Mouse (Mus musculus) limb, embryonic 11.5 days (tissue): ENCODE results near the gene Poln. TPM values are rescaled to one million over a fixed set of nuclear protein-coding genes. Genes with fewer than 3 reads are reported as not detected.

Source experiments
- ATAC-seq: fragments of 200-750 bp; cut with Nextera tagmentation; 2 replicates; pipeline ENCODE4 v1.8.0; 2017; ENCODE audit warnings: low read depth; ENCODE audit not compliant: insufficient number of reproducible peaks, low FRiP score, low TSS enrichment
- DNase-seq: peaks from one replicate; pipeline ENCODE4 v3.0.0-alpha.2; 2015; ENCODE audit warnings: low spot score
- H3K27ac ChIP-seq: fragments of 300-500 bp; sonication (generic); replicated peaks from 2 replicates; pipeline ENCODE4 v1.5.1; 2014; ENCODE audit warnings: low read depth, mild to moderate bottlenecking, low read length
- H3K27me3 ChIP-seq: fragments of 300-500 bp; sonication (generic); 2 replicates; pipeline ENCODE4 v1.6.1; 2014; ENCODE audit warnings: mild to moderate bottlenecking, low read length, mixed read lengths; ENCODE audit not compliant: control insufficient read depth, insufficient read depth
- H3K36me3 ChIP-seq: fragments of 300-500 bp; sonication (generic); 2 replicates; pipeline ENCODE4 v1.6.1; 2014; ENCODE audit warnings: mild to moderate bottlenecking, low read length, moderate library complexity, mixed read lengths; ENCODE audit not compliant: control insufficient read depth, insufficient read depth
- H3K4me1 ChIP-seq: fragments of 300-500 bp; sonication (generic); 2 replicates; pipeline ENCODE4 v1.6.1; 2014; ENCODE audit warnings: low read length, mixed read lengths; ENCODE audit not compliant: control insufficient read depth, insufficient read depth
- H3K4me2 ChIP-seq: fragments of 300-500 bp; sonication (generic); 2 replicates; pipeline ENCODE4 v1.6.1; 2014; ENCODE audit warnings: low read depth, mild to moderate bottlenecking, moderate library complexity; ENCODE audit not compliant: severe bottlenecking
- H3K4me3 ChIP-seq: fragments of 300-500 bp; sonication (generic); 2 replicates; pipeline ENCODE4 v1.5.1; 2014; ENCODE audit warnings: low read depth, low read length
- H3K9ac ChIP-seq: fragments of 300-500 bp; sonication (generic); 2 replicates; pipeline ENCODE4 v1.6.1; 2014; ENCODE audit warnings: mild to moderate bottlenecking, low read length
- H3K9me3 ChIP-seq: fragments of 300-500 bp; sonication (generic); 2 replicates; pipeline ENCODE4 v1.6.1; 2016; ENCODE audit warnings: low read length; ENCODE audit not compliant: control insufficient read depth
- WGBS: fragments of 180-500 bp; shearing (Covaris S2); extraction: QIAGEN DNeasy Blood & Tissue Kit; methylation state at CpG from one replicate; pipeline ENCODE4 v1.1.7; 2014; 5-methylcytosine and 5-hydroxymethylcytosine counted together
- polyA plus RNA-seq: library from polyadenylated mRNA; unstranded; fragments of >200 nt; fragmentation: Nextera tagmentation; extraction: Ambion mirVana; gene quantifications from 2 replicates; pipeline ENCODE4 v1.2.1, GENCODE M21; 2014

The Poln gene
- polyA plus RNA-seq, 1 experiment from 2014 or later = 0.81 TPM

DNA sequence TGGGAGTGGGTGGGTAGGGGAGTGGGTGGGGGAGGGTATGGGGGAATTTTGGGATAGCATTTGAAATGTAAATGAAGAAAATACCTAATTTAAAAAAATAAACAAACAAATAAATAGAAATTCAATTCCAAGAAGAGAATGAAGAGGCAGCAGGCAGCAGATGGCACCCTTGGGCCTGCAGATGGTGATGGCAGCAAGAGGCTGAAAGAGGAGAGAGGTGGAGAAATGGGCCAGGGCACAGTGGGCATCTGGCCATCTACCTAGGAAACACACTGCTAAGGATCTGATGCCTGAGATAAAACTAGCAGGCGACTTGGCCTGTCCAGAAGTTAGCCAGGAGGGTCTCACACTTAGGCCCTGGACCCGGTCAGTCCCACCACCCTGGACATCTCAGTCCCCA, 35.7 kb upstream of the Poln start:
- WGBS = 77% methylated on average over 2 of the region's 2 CpGs
- ATAC-seq = no peak
- H3K9ac ChIP-seq = no peak overlapping the region

DNA sequence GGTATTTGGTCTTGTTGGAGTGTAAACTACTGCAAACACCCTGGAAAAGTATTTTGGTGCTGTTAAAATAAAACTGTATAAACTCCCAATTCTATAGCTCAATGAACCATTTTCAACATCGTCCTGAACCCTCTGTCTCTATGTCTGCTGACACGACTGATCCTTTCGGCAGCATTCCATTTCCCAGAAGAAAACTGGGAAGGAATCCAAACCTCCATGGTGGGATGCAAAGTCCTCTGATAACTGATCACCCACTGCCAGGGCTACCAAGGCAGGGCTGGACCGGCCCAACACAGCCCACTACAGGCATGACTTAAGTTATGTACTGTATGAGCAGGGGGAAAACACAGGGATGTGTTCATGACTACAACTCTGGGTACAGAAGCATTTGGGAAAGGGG, 32.8 kb upstream of the Poln start:
- H3K36me3 ChIP-seq = no peaks in the 10 kb centered on the region
- H3K4me1 ChIP-seq = no peaks in the 10 kb centered on the region
- DNase-seq (no peak), ATAC-seq (no peak)
- no peak overlapping the region for H3K4me3 ChIP-seq
- no peak overlapping the region for H3K4me2 ChIP-seq
- 88% methylated on average over 4 of the region's 4 CpGs for WGBS
- H3K9ac ChIP-seq = no peak overlapping the region
- no peak overlapping the region for H3K27ac ChIP-seq
- no peaks in the 10 kb centered on the region for H3K27me3 ChIP-seq
- H3K9me3 ChIP-seq = no peaks in the 10 kb centered on the region

More for the DNA sequence above, 35.7 kb upstream of the Poln start:
- Histone ChIP-seq H3K9me3 (no peaks in the 10 kb centered on the region), H3K27ac (no peak overlapping the region), H3K4me3 (no peak overlapping the region), H3K4me2 (no peak overlapping the region), H3K4me1 (no peaks in the 10 kb centered on the region), H3K36me3 (no peaks in the 10 kb centered on the region), H3K27me3 (no peaks in the 10 kb centered on the region)
- DNase-seq = no peak

DNA sequence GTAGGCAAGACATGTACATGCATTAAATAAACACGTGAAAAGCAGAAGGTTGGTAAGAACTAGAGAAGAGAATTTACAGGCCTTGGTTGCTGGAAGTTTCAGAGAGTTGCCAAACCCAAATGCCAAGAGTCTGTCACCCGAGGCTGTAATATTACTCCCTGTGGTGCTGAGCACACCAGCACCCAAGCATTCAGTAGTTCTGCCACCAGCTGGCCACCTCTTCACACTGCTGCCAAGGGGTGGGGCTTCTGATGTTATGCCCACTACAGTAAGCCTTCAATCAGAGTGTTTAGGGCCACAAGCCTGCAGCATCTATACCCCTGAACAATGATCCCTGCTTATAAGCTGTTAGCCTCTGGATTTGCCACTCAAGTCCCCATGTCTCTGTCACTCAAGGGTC, 32.1 kb upstream of the Poln start:
- DNase-seq = no peak
- Histone ChIP-seq H3K9ac (no peak overlapping the region), H3K36me3 (no peaks in the 10 kb centered on the region), H3K4me1 (no peaks in the 10 kb centered on the region), H3K4me3 (no peak overlapping the region), H3K4me2 (no peak overlapping the region), H3K27me3 (no peaks in the 10 kb centered on the region), H3K27ac (no peak overlapping the region), H3K9me3 (no peaks in the 10 kb centered on the region)
- 73% methylated on average over 2 of the region's 2 CpGs for WGBS
- ATAC-seq = no peak

DNA sequence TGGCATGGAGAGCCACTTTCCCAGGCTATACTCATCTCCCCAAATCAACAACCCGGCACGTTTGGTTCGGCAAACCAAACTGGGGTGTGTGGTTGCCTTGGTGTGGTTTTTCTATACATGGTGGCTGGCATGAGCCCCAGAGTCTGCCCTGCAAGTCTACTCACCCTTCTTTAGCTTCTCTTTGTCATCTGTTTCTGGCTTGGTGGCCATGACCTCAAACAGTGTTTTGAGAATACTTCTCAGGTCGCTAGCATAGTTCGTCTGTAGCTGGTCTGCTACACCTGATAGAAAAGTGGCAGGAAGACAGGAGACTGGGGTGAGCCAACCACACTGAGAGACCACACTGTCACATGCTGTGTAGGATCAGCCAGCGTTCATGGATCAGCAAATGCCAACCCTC, 29.4 kb upstream of the Poln start:
- no peak overlapping the region for H3K27ac ChIP-seq
- 82% methylated on average over 6 of the region's 6 CpGs for WGBS
- no peaks in the 10 kb centered on the region for H3K4me1 ChIP-seq
- no peak overlapping the region for H3K4me3 ChIP-seq
- no peak overlapping the region for H3K9ac ChIP-seq
- H3K27me3 ChIP-seq = no peaks in the 10 kb centered on the region
- no peak overlapping the region for H3K4me2 ChIP-seq
- DNase-seq = no peak
- no peak for ATAC-seq
- H3K36me3 ChIP-seq = no peaks in the 10 kb centered on the region
- no peaks in the 10 kb centered on the region for H3K9me3 ChIP-seq

DNA sequence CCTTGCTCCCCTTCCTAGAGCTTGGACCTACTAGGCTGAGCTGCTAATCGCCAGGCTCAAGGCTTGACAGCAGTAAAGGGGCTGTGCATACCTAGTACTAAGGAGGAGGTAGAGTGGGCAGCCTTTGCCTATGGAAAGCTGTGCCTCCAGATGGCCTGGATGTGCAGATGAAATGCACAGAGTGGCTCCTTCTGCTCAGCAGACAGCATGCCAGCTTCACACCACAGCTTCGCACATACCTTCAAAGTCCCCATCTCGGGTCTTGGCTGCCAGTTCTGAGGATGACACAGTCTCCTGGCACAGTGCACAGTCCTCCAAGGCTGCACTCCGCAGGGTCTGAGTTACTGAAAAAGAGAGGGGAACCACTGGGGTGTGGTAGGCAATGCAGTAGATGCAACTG, 28.0 kb upstream of the Poln start:
- no peaks in the 10 kb centered on the region for H3K9me3 ChIP-seq
- no peaks in the 10 kb centered on the region for H3K36me3 ChIP-seq
- no peak overlapping the region for H3K9ac ChIP-seq
- 72% methylated on average over 4 of the region's 4 CpGs for WGBS
- ATAC-seq = no peak
- H3K27ac ChIP-seq = no peak overlapping the region
- H3K27me3 ChIP-seq = no peaks in the 10 kb centered on the region
- no peak overlapping the region for H3K4me2 ChIP-seq
- no peak for DNase-seq
- no peaks in the 10 kb centered on the region for H3K4me1 ChIP-seq
- H3K4me3 ChIP-seq = no peak overlapping the region

DNA sequence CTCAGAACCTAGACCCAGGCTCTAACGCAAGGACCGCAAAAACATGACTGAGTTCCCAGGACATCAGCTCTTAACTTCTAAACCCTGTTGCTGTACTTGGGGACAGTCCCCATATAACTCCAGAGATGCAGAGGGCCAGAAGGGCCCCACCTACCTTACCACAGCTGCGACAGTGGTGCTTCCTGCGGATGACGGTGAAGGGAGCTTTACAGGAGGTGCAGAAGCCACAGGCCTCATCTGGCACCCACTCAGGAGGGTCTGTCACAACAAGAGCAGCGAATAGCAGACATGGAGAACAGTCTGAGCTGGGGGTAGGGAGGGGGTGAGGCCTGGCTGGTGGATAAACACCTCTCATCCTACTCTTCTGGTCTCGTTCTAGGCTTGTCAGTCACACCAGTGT, 27.2 kb upstream of the Poln start:
- ATAC-seq = no peak
- 82% methylated on average over 7 of the region's 7 CpGs for WGBS

DNA sequence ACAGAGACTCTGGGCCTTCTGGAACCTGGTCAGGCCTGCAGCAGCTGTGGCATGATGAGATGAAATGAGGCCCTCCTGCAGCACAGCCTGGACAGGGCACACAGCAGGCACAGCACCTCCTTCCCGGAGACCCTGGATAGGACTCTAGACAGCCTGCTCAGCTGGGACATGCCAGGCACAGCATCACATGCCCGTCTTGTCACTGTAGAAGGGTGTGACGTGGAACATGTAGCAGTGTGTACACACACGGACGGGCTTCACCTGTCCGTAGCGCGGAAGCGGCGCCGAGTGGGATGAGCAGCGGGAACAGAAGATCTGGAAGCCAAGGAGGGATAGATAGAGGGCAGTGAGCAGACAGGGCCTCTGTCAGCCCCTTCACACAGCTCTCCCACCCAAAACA, 26.5 kb upstream of the Poln start:
- ATAC-seq (no peak), DNase-seq (no peak)
- H3K36me3 ChIP-seq = no peaks in the 10 kb centered on the region
- 96% methylated on average over 12 of the region's 12 CpGs for WGBS
- no peak overlapping the region for H3K4me2 ChIP-seq
- no peaks in the 10 kb centered on the region for H3K9me3 ChIP-seq
- H3K4me1 ChIP-seq = no peaks in the 10 kb centered on the region
- H3K4me3 ChIP-seq = no peak overlapping the region
- no peak overlapping the region for H3K9ac ChIP-seq
- H3K27ac ChIP-seq = no peak overlapping the region
- no peaks in the 10 kb centered on the region for H3K27me3 ChIP-seq

More for the DNA sequence above, 27.2 kb upstream of the Poln start:
- Histone ChIP-seq H3K4me3 (no peak overlapping the region), H3K27me3 (no peaks in the 10 kb centered on the region), H3K9me3 (no peaks in the 10 kb centered on the region), H3K27ac (no peak overlapping the region), H3K4me1 (no peaks in the 10 kb centered on the region), H3K4me2 (no peak overlapping the region), H3K9ac (no peak overlapping the region), H3K36me3 (no peaks in the 10 kb centered on the region)
- DNase-seq = no peak

DNA sequence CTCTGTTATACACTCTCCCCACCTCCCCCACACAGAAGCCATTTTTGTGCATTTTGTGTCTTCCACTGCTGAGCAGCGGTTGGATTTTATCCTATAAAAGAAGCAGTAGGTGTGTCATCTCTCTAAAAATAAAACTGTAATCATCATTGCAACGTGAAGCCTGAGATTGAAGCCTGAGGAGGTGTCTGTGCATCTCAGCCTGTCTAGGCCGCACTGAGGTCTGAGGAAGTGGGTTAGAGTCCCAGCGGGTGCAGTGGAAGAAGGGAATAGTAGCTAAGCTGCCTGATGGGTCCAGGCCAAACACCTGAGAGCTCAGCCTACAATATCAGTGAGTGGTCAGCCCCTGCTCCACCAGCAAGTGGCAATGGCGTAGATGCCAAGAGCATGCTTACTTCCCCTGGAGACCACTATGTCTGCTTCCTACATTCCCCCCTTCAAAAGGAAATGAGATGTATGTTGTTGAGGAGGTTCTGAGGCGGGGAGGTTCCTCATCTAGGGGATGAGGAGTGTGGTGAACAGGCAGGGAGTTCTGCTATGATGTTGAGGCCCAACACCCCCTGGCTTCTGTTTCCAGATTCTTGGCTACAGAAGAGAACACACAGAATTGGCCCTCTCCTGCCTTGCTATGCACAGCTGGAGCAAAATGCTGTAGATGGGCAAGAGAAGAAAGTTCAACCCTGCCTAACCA, 25.9 kb upstream of the Poln start:
- H3K4me2 ChIP-seq = no peak overlapping the region
- H3K4me1 ChIP-seq = no peaks in the 10 kb centered on the region
- H3K36me3 ChIP-seq = no peaks in the 10 kb centered on the region
- H3K9ac ChIP-seq = no peak overlapping the region
- H3K4me3 ChIP-seq = no peak overlapping the region
- H3K27ac ChIP-seq = no peak overlapping the region
- no peaks in the 10 kb centered on the region for H3K9me3 ChIP-seq
- ATAC-seq (no peak), DNase-seq (no peak)
- WGBS = 85% methylated on average over 6 of the region's 6 CpGs
- no peaks in the 10 kb centered on the region for H3K27me3 ChIP-seq

DNA sequence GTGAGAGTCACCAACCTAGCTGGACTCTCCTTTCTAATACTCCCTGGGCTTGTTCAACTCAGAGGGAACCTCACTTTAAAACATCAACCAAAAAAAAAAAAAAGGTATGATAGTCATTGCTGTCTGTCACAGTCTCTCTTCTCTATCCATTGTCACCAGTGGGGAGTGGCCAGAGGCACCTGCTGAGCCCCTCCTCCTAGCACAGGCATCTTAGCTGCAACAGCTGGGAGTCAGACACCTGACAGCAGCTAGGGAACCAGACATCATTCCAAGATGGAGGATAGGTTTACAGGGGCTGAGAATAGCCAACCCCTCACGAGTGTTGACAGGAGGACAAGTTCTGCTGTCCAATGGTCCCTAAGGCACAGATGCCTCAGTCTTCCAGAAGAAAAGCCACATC, 25.2 kb upstream of the Poln start:
- no peaks in the 10 kb centered on the region for H3K9me3 ChIP-seq
- H3K36me3 ChIP-seq = no peaks in the 10 kb centered on the region
- H3K4me1 ChIP-seq = no peaks in the 10 kb centered on the region
- ATAC-seq (no peak), DNase-seq (no peak)
- no peak overlapping the region for H3K4me2 ChIP-seq
- no peak overlapping the region for H3K9ac ChIP-seq
- no peak overlapping the region for H3K27ac ChIP-seq
- no peaks in the 10 kb centered on the region for H3K27me3 ChIP-seq
- no peak overlapping the region for H3K4me3 ChIP-seq
- WGBS = 53% methylated on average over 1 of the region's 1 CpGs
